Mouse (Mus musculus): ENCODE measurements around the gene Ms4a4b.
"Not testable (repeated sequence)": the region's sequence is repeated elsewhere in the genome, so short reads cannot be mapped to it uniquely, and the experiment has no call there.

Gene Ms4a4b

GRCm38 (mm10) chr19:11443338-11443737, at the start of gene Ms4a4b:
TSS of gene Ms4a4b (plus strand) at chr19:11443553.
- DNase-seq (ENCODE audit: low spot score), result no peak

- no peak for DNase-seq (ENCODE audit: low spot score)
Observed at GRCm38 (mm10) chr19:11395769-11396168, 47.6 kb upstream of the Ms4a4b start.

- no peak for DNase-seq (ENCODE audit: low spot score)
Observed at GRCm38 (mm10) chr19:11404527-11404926, 38.8 kb upstream of the Ms4a4b start, which contains the start of gene Ms4a4c. TSS of gene Ms4a4c (plus strand) at chr19:11404770.

- DNase-seq (ENCODE audit: low spot score), result no peak
Observed at GRCm38 (mm10) chr19:11407428-11407827, 35.9 kb upstream of the Ms4a4b start.

GRCm38 (mm10) chr19:11408591-11408990, 34.8 kb upstream of the Ms4a4b start:
- no peak for DNase-seq (ENCODE audit: low spot score)

- no peak for DNase-seq (ENCODE audit: low spot score)
Observed at GRCm38 (mm10) chr19:11411640-11412039, 31.7 kb upstream of the Ms4a4b start.

GRCm38 (mm10) chr19:11414084-11414483, 29.3 kb upstream of the Ms4a4b start:
- no peak for DNase-seq (ENCODE audit: low spot score)

GRCm38 (mm10) chr19:11415581-11415980, 27.8 kb upstream of the Ms4a4b start:
- no peak for DNase-seq (ENCODE audit: low spot score)

GRCm38 (mm10) chr19:11418865-11419264, 24.5 kb upstream of the Ms4a4b start:
- DNase-seq (ENCODE audit: low spot score), result not testable (repeated sequence)

- DNase-seq (ENCODE audit: low spot score), result not testable (repeated sequence)
Observed at GRCm38 (mm10) chr19:11431209-11431608, 12.1 kb upstream of the Ms4a4b start.

- no peak for DNase-seq (ENCODE audit: low spot score)
Observed at GRCm38 (mm10) chr19:11435058-11435834, 8.1 kb upstream of the Ms4a4b start.

- DNase-seq (ENCODE audit: low spot score), result no peak
Observed at GRCm38 (mm10) chr19:11443964-11444363, 611 bp downstream of the Ms4a4b start.

GRCm38 (mm10) chr19:11447238-11447637, 3.9 kb downstream of the Ms4a4b start:
- DNase-seq (ENCODE audit: low spot score), result no peak

GRCm38 (mm10) chr19:11459041-11459440, 15.7 kb downstream of the Ms4a4b start:
- not testable (repeated sequence) for DNase-seq (ENCODE audit: low spot score)

- DNase-seq (ENCODE audit: low spot score), result not testable (repeated sequence)
Observed at GRCm38 (mm10) chr19:11464795-11465194, 21.4 kb downstream of the Ms4a4b start.

- DNase-seq (ENCODE audit: low spot score), result no peak
Observed at GRCm38 (mm10) chr19:11466471-11466870, 23.1 kb downstream of the Ms4a4b start.

- DNase-seq (ENCODE audit: low spot score), result not testable (repeated sequence)
Observed at GRCm38 (mm10) chr19:11468361-11468760, 25.0 kb downstream of the Ms4a4b start.

GRCm38 (mm10) chr19:11469215-11469614, 25.9 kb downstream of the Ms4a4b start, which contains the start of gene Ms4a6c:
TSS of gene Ms4a6c (plus strand) at chr19:11469366.
- not testable (repeated sequence) for DNase-seq (ENCODE audit: low spot score)

- DNase-seq (ENCODE audit: low spot score), result no peak
Observed at GRCm38 (mm10) chr19:11479714-11480113, 36.4 kb downstream of the Ms4a4b start.

- no peak for DNase-seq (ENCODE audit: low spot score)
Observed at GRCm38 (mm10) chr19:11482684-11483083, 39.3 kb downstream of the Ms4a4b start.

- no peak for DNase-seq (ENCODE audit: low spot score)
Observed at GRCm38 (mm10) chr19:11483941-11484340, 40.6 kb downstream of the Ms4a4b start.

- no peak for DNase-seq (ENCODE audit: low spot score)
Observed at GRCm38 (mm10) chr19:11484388-11484787, 41.0 kb downstream of the Ms4a4b start.

GRCm38 (mm10) chr19:11485266-11485665, 41.9 kb downstream of the Ms4a4b start:
- DNase-seq (ENCODE audit: low spot score), result no peak

- DNase-seq (ENCODE audit: low spot score), result no peak
Observed at GRCm38 (mm10) chr19:11485746-11486145, 42.4 kb downstream of the Ms4a4b start, which contains the start of gene Gm8369. TSS of gene Gm8369 (plus strand) at chr19:11485938.

Measured in embryo, embryonic 10 days (tissue).